Mouse (Mus musculus) cortical plate, adult 2 months (tissue): Measurements from ENCODE around the gene Map3k7.

ENCODE experiments used
- CTCF ChIP-seq: fragments of 200-500 bp; IDR thresholded peaks from 2 replicates; pipeline ENCODE4 v1.5.1; 2011; ENCODE audit warnings: mild to moderate bottlenecking, control low read depth, low read length; ENCODE audit not compliant: insufficient read depth; ENCODE audit errors: extremely low read depth
- POLR2A ChIP-seq: fragments of 200-500 bp; IDR thresholded peaks from 2 replicates; pipeline ENCODE4 v1.6.1; 2011; ENCODE audit warnings: mild to moderate bottlenecking, low read length, control low read depth; ENCODE audit not compliant: insufficient read depth; ENCODE audit errors: extremely low read depth

DNA sequence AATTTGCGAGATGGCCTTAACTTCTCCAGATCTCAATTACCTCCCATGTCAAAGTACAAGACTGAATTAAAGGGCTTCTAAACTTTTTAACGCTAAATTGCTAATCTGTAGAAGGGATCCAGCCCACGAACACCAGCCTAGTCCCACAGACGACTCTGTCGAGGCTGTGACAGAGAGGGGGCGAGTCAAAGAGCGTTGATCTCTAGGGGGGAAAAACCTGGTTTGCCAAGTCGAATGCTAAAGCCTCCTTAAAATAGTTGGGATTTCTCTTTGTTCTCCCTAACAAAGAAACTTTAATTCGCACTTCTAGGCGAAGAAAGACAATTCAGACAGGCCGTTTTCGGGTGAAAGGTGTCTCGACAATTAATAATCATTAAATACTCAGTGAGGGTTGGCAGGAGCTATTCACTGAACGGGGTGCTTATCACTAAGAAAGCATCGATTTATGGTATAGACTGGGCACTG lies 27.0 kb upstream of the Map3k7 start:
- TF ChIP-seq POLR2A (no peak), CTCF (no peak)
